Mouse (Mus musculus) myocyte (in vitro differentiated cells): ENCODE data around the gene AC170998.1. TPM values are rescaled to one million over a fixed set of nuclear protein-coding genes. Genes with fewer than 3 reads are reported as not detected.
"Not testable (repeated sequence)": the region's sequence is repeated elsewhere in the genome, so short reads cannot be mapped to it uniquely, and the experiment has no call there.

Experiments used
- H3K27me3 ChIP-seq: one replicate; pipeline ENCODE4 v1.6.1; 2011; ENCODE audit not compliant: control insufficient read depth, insufficient read depth, insufficient read length
- H3K36me3 ChIP-seq: one replicate; pipeline ENCODE4 v1.6.1; 2011; ENCODE audit not compliant: control insufficient read depth, insufficient read depth
- H3K4me2 ChIP-seq: one replicate; pipeline ENCODE4 v1.6.1; 2011; ENCODE audit warnings: low read depth, control low read depth
- H3K4me3 ChIP-seq: one replicate; pipeline ENCODE4 v1.5.1; 2011; ENCODE audit warnings: mild to moderate bottlenecking, control low read depth, moderate library complexity
- H3K79me2 ChIP-seq: one replicate; pipeline ENCODE4 v1.6.1; 2011; ENCODE audit not compliant: control insufficient read depth, insufficient read depth
- H3ac ChIP-seq: one replicate; pipeline ENCODE4 v1.6.1; 2011; ENCODE audit not compliant: control insufficient read depth, insufficient read length
- CEBPB ChIP-seq: IDR thresholded peaks from 2 replicates; pipeline ENCODE4 v1.6.1; 2011; ENCODE audit warnings: mild to moderate bottlenecking, moderate library complexity; ENCODE audit not compliant: poor library complexity, insufficient read depth, severe bottlenecking
- E2F4 ChIP-seq: IDR thresholded peaks from one replicate; pipeline ENCODE4 v1.6.1; 2011; ENCODE audit warnings: mild to moderate bottlenecking, control low read depth, moderate library complexity; ENCODE audit not compliant: insufficient read depth
- MAX ChIP-seq: IDR thresholded peaks from one replicate; pipeline ENCODE4 v1.6.1; 2011; ENCODE audit warnings: low read depth, mild to moderate bottlenecking, control low read depth
- MYOD1 ChIP-seq, 3 experiments: IDR thresholded peaks; one replicate each; pipeline ENCODE4 v1.6.1; 2011; ENCODE audit warnings: control low read depth in 2 of 3, low read depth in 2 of 3, mild to moderate bottlenecking in 2 of 3, moderate library complexity in 1 of 3; ENCODE audit not compliant: insufficient read length in 2 of 3, control insufficient read depth in 1 of 3
- MYOG ChIP-seq, 3 experiments: IDR thresholded peaks; one replicate each; pipeline ENCODE4 v1.6.1; 2011; ENCODE audit warnings: control low read depth in 2 of 3, low read depth in 2 of 3, mild to moderate bottlenecking in 2 of 3; ENCODE audit not compliant: insufficient read length in 2 of 3, control insufficient read depth in 1 of 3, insufficient read depth in 1 of 3
- POLR2A ChIP-seq: IDR thresholded peaks from one replicate; pipeline ENCODE4 v1.6.1; 2011; ENCODE audit warnings: low read depth, mild to moderate bottlenecking, control low read depth, moderate library complexity; ENCODE audit not compliant: insufficient read length
- POLR2AphosphoS2 ChIP-seq: IDR thresholded peaks from one replicate; pipeline ENCODE4 v1.6.1; 2011; ENCODE audit warnings: low read depth, control low read depth; ENCODE audit not compliant: insufficient read length
- REST ChIP-seq: IDR thresholded peaks from one replicate; pipeline ENCODE4 v1.6.1; 2011; ENCODE audit warnings: mild to moderate bottlenecking, control low read depth, moderate library complexity; ENCODE audit not compliant: insufficient read depth, insufficient read length
- SRF ChIP-seq: IDR thresholded peaks from one replicate; pipeline ENCODE4 v1.6.1; 2011; ENCODE audit warnings: low read depth; ENCODE audit not compliant: control insufficient read depth, insufficient read length
- TCF12 ChIP-seq: IDR thresholded peaks from one replicate; pipeline ENCODE4 v1.6.1; 2011; ENCODE audit warnings: mild to moderate bottlenecking, control low read depth; ENCODE audit not compliant: poor library complexity, insufficient read depth, severe bottlenecking
- TCF3 ChIP-seq: IDR thresholded peaks from one replicate; pipeline ENCODE4 v1.6.1; 2011; ENCODE audit warnings: low read depth, control low read depth; ENCODE audit not compliant: insufficient read length
- USF1 ChIP-seq: IDR thresholded peaks from one replicate; pipeline ENCODE4 v1.6.1; 2011; ENCODE audit warnings: low read depth, mild to moderate bottlenecking, control low read depth, moderate library complexity
- polyA plus RNA-seq: library from polyadenylated mRNA; unstranded; fragments of >200 nt; fragmentation: generic; extraction: Trizol; gene quantifications from one replicate; pipeline ENCODE4 v1.2.1, GENCODE M21; 2012; ENCODE audit warnings: missing spikeins

The AC170998.1 gene
- polyA plus RNA-seq, 1 experiment, result not detected

DNA sequence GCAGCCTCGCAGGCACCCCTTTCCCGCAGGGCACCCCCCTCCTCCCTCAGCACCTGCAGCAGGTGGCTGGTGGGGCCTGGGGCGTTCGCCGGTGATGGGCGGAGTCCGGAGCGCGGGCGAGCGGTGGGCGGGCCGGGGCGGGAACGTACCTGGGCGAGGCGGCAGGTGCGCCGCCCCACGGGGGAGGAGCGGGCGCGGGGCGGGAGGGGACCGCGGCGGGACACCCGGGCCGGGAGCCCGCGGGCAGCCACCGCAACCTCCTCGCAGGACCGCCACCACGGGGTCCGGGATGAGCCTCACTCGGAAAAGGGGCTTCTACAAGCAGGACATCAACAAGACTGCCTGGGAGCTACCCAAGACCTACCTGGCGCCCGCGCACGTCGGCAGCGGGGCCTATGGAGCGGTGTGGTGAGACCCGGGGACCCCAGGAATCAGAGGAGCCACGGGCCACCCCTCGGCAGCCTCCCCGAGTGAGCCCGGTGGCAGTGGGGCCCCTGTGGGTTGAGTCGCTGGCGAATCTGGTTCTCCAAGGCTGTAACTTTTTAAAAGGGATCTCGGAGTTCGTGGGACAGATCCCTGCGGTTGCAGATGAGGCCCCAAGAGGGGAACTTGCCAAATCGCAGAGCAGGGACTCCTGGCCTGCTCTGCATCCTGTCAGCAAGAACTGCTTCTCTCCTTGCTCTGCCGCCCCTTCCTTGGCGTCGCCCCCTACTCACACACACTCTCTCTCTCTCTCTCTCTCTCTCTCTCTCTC lies 43.4 kb downstream of the AC170998.1 start, which contains the start of gene Mapk13:
TSS of gene Mapk13 (plus strand) at position 177 of the 754 bp plus-strand sequence.
- Histone ChIP-seq H3K36me3 (no peaks in the 10 kb centered on the region), H3K27me3 (peaks cover 26% of the 10 kb centered on the region), H3K4me2 (no peak within 1 kb of the TSS), H3K79me2 (no peaks in the 10 kb centered on the region), H3K4me3 (no peak within 1 kb of the TSS), H3ac (no peak within 1 kb of the TSS)
- no peak for TF ChIP-seq MYOD1 (IDR thresholded peaks at IDR 0.05; ENCODE audit: control insufficient read depth in 1 of 3, insufficient read length in 2 of 3, low read depth in 2 of 3)
- TF ChIP-seq USF1, result no peak
- no peak for TF ChIP-seq CEBPB
- TF ChIP-seq MYOG (IDR thresholded peaks at IDR 0.05; ENCODE audit: control insufficient read depth in 1 of 3, insufficient read depth in 1 of 3, insufficient read length in 2 of 3, low read depth in 2 of 3), result no peak
- TF ChIP-seq REST, result no peak

DNA sequence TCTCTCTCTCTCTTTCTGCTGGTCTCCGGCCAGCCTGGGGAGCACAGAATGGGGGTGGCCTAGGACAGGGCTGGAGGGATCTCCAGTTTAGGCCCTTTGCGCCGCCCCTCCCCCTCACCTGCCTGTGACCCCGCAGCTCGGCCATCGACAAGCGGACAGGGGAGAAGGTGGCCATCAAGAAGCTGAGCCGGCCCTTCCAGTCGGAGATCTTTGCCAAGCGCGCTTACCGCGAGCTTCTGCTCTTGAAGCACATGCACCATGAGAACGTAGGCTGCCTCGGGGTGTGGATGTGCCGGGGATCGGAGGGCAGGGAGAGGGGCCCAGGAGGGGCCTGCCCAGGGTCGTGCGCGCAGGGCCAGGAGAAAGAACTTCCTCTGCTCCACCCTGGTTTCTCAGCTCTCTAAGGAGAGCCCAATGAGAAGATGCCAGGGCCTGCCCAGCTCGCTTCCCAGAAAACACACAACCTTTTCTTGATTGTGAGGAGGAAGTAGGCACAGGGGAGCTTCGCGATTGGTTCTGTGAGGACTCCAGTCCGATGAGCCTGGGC lies 44.1 kb downstream of the AC170998.1 start:
- Histone ChIP-seq H3K36me3 (no peaks in the 10 kb centered on the region), H3K79me2 (no peaks in the 10 kb centered on the region), H3K4me3 (no peak overlapping the region), H3K4me2 (no peak overlapping the region), H3K27me3 (peaks cover 26% of the 10 kb centered on the region), H3ac (no peak overlapping the region)
- no peak for TF ChIP-seq TCF12
- TF ChIP-seq MYOD1 (IDR thresholded peaks at IDR 0.05; ENCODE audit: control insufficient read depth in 1 of 3, insufficient read length in 2 of 3, low read depth in 2 of 3), result no peak
- no peak for TF ChIP-seq POLR2AphosphoS2
- TF ChIP-seq MAX, result no peak
- TF ChIP-seq POLR2A, result no peak
- no peak for TF ChIP-seq TCF3
- TF ChIP-seq USF1, result no peak
- no peak for TF ChIP-seq SRF
- TF ChIP-seq MYOG (IDR thresholded peaks at IDR 0.05; ENCODE audit: control insufficient read depth in 1 of 3, insufficient read depth in 1 of 3, insufficient read length in 2 of 3, low read depth in 2 of 3), result no peak
- no peak for TF ChIP-seq REST
- TF ChIP-seq E2F4, result no peak
- no peak for TF ChIP-seq CEBPB

DNA sequence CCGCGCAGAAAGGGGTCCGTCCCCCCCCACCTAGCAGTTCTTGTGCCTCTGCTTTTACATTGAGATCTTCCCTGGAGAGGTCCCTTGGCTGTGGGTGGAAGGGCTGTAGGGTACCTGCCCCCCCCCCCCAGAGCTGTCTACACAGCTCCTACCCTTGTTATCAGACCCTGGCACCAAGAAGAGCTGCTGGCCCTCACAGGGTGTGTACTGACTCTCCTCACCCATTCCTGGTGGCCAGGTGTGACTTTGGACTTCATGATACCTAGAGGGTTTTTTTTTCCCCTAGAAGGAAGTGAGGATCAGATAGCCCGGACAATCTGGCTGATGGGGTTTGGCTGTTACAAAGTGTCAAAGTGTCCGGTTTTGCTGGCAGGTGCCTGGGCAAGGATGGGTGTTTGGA lies 45.4 kb downstream of the AC170998.1 start:
- peaks cover 26% of the 10 kb centered on the region for H3K27me3 ChIP-seq
- no peak overlapping the region for H3K4me3 ChIP-seq
- H3K79me2 ChIP-seq, result no peaks in the 10 kb centered on the region
- H3K4me2 ChIP-seq, result no peak overlapping the region
- H3K36me3 ChIP-seq, result no peaks in the 10 kb centered on the region
- TF ChIP-seq MYOD1 (IDR thresholded peaks at IDR 0.05; ENCODE audit: control insufficient read depth in 1 of 3, insufficient read length in 2 of 3, low read depth in 2 of 3), result no peak
- no peak for TF ChIP-seq POLR2AphosphoS2
- TF ChIP-seq CEBPB, result no peak
- no peak for TF ChIP-seq MYOG (IDR thresholded peaks at IDR 0.05; ENCODE audit: control insufficient read depth in 1 of 3, insufficient read depth in 1 of 3, insufficient read length in 2 of 3, low read depth in 2 of 3)
- TF ChIP-seq USF1, result no peak
- no peak for TF ChIP-seq POLR2A
- no peak for TF ChIP-seq MAX
- H3ac ChIP-seq, result no peak overlapping the region

- not testable (repeated sequence) for H3ac ChIP-seq, H3K4me3 ChIP-seq, H3K4me2 ChIP-seq, H3K79me2 ChIP-seq, H3K36me3 ChIP-seq
- peaks cover 20% of the 10 kb centered on the region for H3K27me3 ChIP-seq
These were observed 48.4 kb downstream of the AC170998.1 start for GRCm38 (mm10) chr17:28774303-28774702.

DNA sequence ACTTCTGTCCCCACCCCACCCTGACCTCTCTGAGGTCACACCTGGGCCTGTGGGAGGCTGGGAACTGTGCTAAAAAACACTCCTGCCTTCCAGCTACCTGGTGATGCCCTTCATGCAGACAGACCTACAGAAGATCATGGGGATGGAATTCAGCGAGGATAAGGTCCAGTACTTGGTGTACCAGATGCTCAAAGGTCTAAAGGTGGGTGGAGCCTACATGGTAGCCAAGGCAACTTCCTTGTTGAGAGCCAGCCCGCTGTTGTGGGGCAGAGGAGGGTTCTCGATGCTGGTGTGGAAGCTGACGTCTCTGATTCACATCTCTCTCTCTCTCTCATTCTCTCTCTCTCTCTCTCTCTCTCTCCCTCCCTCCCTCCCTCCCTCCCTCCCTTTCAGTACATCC lies 49.3 kb downstream of the AC170998.1 start:
- no peak overlapping the region for H3K4me3 ChIP-seq
- TF ChIP-seq POLR2AphosphoS2 (no peak), MAX (no peak)
- H3K27me3 ChIP-seq, result peaks cover 12% of the 10 kb centered on the region
- no peak overlapping the region for H3ac ChIP-seq
- no peak overlapping the region for H3K4me2 ChIP-seq
- no peaks in the 10 kb centered on the region for H3K79me2 ChIP-seq
- no peaks in the 10 kb centered on the region for H3K36me3 ChIP-seq

Other genes starting within 250 kb of the AC170998.1 start
- gene Fkbp5, start 208.6 kb upstream of the AC170998.1 start, polyA plus RNA-seq, result 11.6 TPM
- not detected for gene Armc12, start 195.3 kb upstream of the AC170998.1 start, polyA plus RNA-seq
- not detected for gene Clpsl2, start 176.7 kb upstream of the AC170998.1 start, polyA plus RNA-seq
- not detected for gene Clps, start 165.3 kb upstream of the AC170998.1 start, polyA plus RNA-seq
- gene Lhfpl5, start 150.4 kb upstream of the AC170998.1 start, polyA plus RNA-seq, result 0.04 TPM
- 18.2 TPM for gene Srpk1, start 103.4 kb upstream of the AC170998.1 start, polyA plus RNA-seq
- gene Slc26a8, start 35.9 kb upstream of the AC170998.1 start, polyA plus RNA-seq, result not detected
- gene Mapk14, start 34.8 kb upstream of the AC170998.1 start, polyA plus RNA-seq, result 34.6 TPM
- gene Mapk13, start 43.2 kb downstream of the AC170998.1 start, polyA plus RNA-seq, result 0.08 TPM
- 6.7 TPM for gene Brpf3, start 75.0 kb downstream of the AC170998.1 start, polyA plus RNA-seq
- gene Pnpla1, start 132.3 kb downstream of the AC170998.1 start, polyA plus RNA-seq, result not detected
- not detected for gene 4930539E08Rik, start 189.2 kb downstream of the AC170998.1 start, polyA plus RNA-seq
- gene Pxt1, start 217.8 kb downstream of the AC170998.1 start, polyA plus RNA-seq, result not detected
- 34.8 TPM for gene Kctd20, start 225.9 kb downstream of the AC170998.1 start, polyA plus RNA-seq